Mouse (Mus musculus) spleen, adult 2 months (tissue): ENCODE measurements around the gene Ermap. TPM values are rescaled to one million over a fixed set of nuclear protein-coding genes. Genes with fewer than 3 reads are reported as not detected.

Experiments
- DNase-seq, 2 experiments: peaks; one replicate each; pipeline versions ENCODE4 v3.0.0 to v3.0.0-alpha.2; 2012 to 2021; ENCODE audit warnings: low spot score in 2 of 2, low read depth in 1 of 2
- H3K27ac ChIP-seq: fragments of 200-500 bp; 2 replicates; pipeline ENCODE4 v1.5.1; 2012; ENCODE audit warnings: low read length, inconsistent platforms; ENCODE audit not compliant: insufficient read depth
- H3K27me3 ChIP-seq: fragments of 200-500 bp; 2 replicates; pipeline ENCODE4 v1.6.1; 2012; ENCODE audit warnings: mild to moderate bottlenecking, moderate library complexity, low read length, inconsistent platforms; ENCODE audit not compliant: control insufficient read depth, insufficient read depth
- H3K36me3 ChIP-seq: fragments of 200-500 bp; 2 replicates; pipeline ENCODE4 v1.6.1; 2012; ENCODE audit warnings: mild to moderate bottlenecking, low read length, inconsistent platforms; ENCODE audit not compliant: control insufficient read depth, insufficient read depth
- H3K4me1 ChIP-seq: fragments of 200-500 bp; 2 replicates; pipeline ENCODE4 v1.6.1; 2011; ENCODE audit warnings: inconsistent platforms; ENCODE audit not compliant: control insufficient read depth, insufficient read depth, insufficient read length
- H3K4me3 ChIP-seq: fragments of 200-500 bp; 2 replicates; pipeline ENCODE4 v1.5.1; 2011; ENCODE audit warnings: mild to moderate bottlenecking, inconsistent platforms; ENCODE audit not compliant: insufficient read depth, insufficient read length; ENCODE audit errors: extremely low read depth
- CTCF ChIP-seq: fragments of 200-500 bp; IDR thresholded peaks from 2 replicates; pipeline ENCODE4 v1.5.1; 2011; ENCODE audit warnings: mild to moderate bottlenecking, inconsistent platforms; ENCODE audit not compliant: insufficient read depth, insufficient read length, insufficient replicate concordance; ENCODE audit errors: extremely low read depth
- POLR2A ChIP-seq: fragments of 200-500 bp; IDR thresholded peaks from 2 replicates; pipeline ENCODE4 v1.6.1; 2011; ENCODE audit warnings: low read depth, low read length, inconsistent platforms
- WGBS: fragments of 180-500 bp; shearing (Covaris S2); methylation state at CpG from one replicate; pipeline ENCODE4 v1.1.7; 2018; 5-methylcytosine and 5-hydroxymethylcytosine counted together
- polyA plus RNA-seq: library from polyadenylated mRNA; depleted of rRNA; stranded (reverse); fragments of >200 nt; gene quantifications from 2 replicates; pipeline ENCODE4 v1.2.3, GENCODE M21; 2012

The Ermap gene
- polyA plus RNA-seq, 1 experiment = 53.8 TPM

DNA sequence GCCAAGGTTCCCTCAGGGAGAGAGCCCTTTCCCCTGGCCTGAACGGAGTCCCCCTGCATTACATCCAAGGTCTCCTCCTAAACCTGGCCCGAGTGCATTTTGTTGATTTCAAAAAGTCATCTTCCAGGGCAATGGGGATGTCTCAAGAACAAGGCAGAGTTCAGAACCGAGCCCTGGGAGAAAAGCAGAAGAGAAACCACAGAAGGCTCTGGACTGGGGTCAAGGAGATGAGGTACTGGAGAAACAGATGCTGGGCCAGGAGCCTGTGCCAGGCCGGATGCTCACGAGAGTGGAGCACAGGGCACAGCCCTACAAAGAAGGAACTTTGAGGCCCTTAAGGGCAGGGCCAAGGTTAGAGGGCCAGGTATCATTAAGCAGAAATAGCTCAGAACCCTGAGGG, 12.1 kb downstream of the Ermap start:
- no peak for DNase-seq
- H3K36me3 ChIP-seq = no peaks in the 10 kb centered on the region
- peaks cover 21% of the 10 kb centered on the region for H3K4me1 ChIP-seq
- no peaks in the 10 kb centered on the region for H3K27me3 ChIP-seq
- 68% methylated on average over 5 of the region's 5 CpGs for WGBS
- H3K4me3 ChIP-seq = no peak overlapping the region
- no peak overlapping the region for H3K27ac ChIP-seq
- TF ChIP-seq POLR2A (no peak), CTCF (no peak)

GRCm38 (mm10) chr4:119173851-119174453, 15.9 kb downstream of the Ermap start, which contains the start of gene Zfp691:
Gene Zfp691 (minus strand): TSS chr4:119174195.
- H3K4me1 ChIP-seq = peaks cover 9% of the 10 kb centered on the region; the same call in 1 of the 2 replicates
- TF ChIP-seq CTCF = no peak
- peak; percentile 46; the same call in 1 of the 2 replicates for TF ChIP-seq POLR2A
- H3K4me3 ChIP-seq = peak within 1 kb of the TSS; percentile 79
- DNase-seq = peak; percentile 94 to 95
- 0 out of 2 replicates have a peak within 1 kb of the TSS, but pooled peaks have one; percentile 11 for H3K27ac ChIP-seq
- peaks cover 5% of the 10 kb centered on the region for H3K36me3 ChIP-seq
- under 1% methylated on average over 40 of the region's 40 CpGs for WGBS
- H3K27me3 ChIP-seq = no peaks in the 10 kb centered on the region

DNA sequence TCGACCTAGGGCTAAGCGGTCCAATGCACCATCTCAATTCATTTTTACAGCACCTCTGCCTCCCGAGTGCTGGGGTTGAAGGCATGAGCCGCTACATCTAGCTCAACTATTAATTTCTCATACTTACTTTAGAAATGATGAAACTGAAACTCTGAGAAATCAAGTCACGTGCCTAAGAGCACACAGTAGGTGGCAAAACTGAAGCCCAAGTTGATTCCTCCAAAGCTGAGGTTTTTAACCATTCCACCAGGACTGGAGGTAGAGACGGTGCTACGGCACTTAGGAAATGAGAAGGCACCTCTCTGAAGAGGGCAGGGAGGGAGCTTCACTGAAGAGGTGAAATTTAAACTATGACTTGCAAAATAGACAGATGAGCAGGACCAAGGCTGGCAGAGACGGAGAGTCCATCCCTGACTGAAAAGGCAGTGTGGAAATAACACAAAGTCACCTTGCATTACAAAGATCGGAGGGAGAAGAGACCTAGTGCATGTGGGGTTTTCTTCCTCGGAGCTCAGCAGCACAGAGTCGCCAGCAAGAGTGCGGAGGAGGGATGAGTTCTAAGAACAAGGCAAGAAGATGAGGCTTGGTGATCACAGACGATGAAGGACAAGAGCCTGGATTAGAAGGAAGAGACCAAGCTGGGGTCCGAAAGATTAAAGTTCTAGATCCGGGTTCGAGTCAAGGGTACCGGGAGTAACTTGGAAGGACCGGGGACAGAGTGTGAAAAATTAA, 16.7 kb downstream of the Ermap start:
- Histone ChIP-seq H3K27ac (no peak overlapping the region), H3K4me1 (peaks cover 7% of the 10 kb centered on the region; the same call in 1 of the 2 replicates), H3K4me3 (peak overlapping the region; percentile 79), H3K27me3 (no peaks in the 10 kb centered on the region), H3K36me3 (peaks cover 5% of the 10 kb centered on the region)
- TF ChIP-seq CTCF (no peak), POLR2A (no peak)
- 22% methylated on average over 18 of the region's 18 CpGs for WGBS
- no peak for DNase-seq

DNA sequence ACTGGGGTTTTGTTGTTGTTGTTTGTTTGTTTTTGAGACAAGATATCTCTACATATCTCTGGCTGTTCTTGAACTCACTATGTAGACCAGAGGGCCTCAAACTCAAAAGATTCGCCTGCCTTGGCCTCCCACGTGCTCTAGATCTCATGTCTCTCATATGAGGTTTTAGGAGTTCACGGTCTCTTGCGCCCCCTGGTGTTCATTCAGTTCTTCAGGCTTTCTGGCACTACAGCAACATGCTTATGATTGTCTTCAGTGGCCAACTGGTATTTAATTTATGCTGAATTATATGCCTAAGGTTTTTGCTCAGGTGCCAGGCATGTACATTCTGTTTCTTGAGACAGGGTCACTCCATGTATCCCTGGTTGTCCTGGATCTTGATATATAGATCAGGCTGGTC, 22.1 kb downstream of the Ermap start:
- TF ChIP-seq CTCF (peak; percentile 80; the same call in 1 of the 2 replicates), POLR2A (no peak)
- WGBS = 2% methylated on average over 4 of the region's 4 CpGs
- Histone ChIP-seq H3K27me3 (no peaks in the 10 kb centered on the region), H3K27ac (no peak overlapping the region), H3K4me1 (no peaks in the 10 kb centered on the region), H3K4me3 (no peak overlapping the region), H3K36me3 (peaks cover 5% of the 10 kb centered on the region)
- DNase-seq = peak; percentile 72 to 81

- no peak for TF ChIP-seq CTCF
- TF ChIP-seq POLR2A = no peak
These were observed 22.7 kb downstream of the Ermap start for GRCm38 (mm10) chr4:119167068-119167467.

DNA sequence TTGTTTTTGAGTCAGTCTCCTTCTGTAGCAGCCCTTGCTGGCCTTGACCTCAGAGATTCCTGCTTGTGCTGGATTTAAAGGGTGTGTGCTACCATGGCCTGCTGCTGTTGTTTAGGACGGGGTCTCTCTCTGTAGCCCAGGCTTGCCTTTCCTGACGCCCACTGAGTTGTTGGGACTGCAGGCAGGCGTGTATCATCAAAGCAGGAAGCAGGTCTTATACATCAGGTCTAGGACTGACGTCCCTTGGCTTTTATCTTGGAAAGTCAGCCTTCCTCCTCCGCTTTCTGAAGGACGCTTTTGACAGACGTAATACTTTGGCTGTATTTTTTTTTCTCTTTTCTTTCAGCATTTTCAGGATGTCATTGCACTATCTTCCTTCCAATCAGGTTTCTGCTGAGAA, 23.9 kb downstream of the Ermap start:
- no peak for DNase-seq
- WGBS = 71% methylated on average over 7 of the region's 7 CpGs
- Histone ChIP-seq H3K4me3 (no peak overlapping the region), H3K36me3 (peaks cover 5% of the 10 kb centered on the region), H3K27me3 (no peaks in the 10 kb centered on the region), H3K27ac (no peak overlapping the region), H3K4me1 (no peaks in the 10 kb centered on the region)
- TF ChIP-seq CTCF (no peak), POLR2A (no peak)

More at GRCm38 (mm10) chr4:119167068-119167467, 22.7 kb downstream of the Ermap start:
- peaks cover 5% of the 10 kb centered on the region for H3K36me3 ChIP-seq
- no peak overlapping the region for H3K4me3 ChIP-seq
- no peaks in the 10 kb centered on the region for H3K27me3 ChIP-seq
- 85% methylated on average over 4 of the region's 4 CpGs for WGBS
- no peaks in the 10 kb centered on the region for H3K4me1 ChIP-seq
- no peak for DNase-seq
- H3K27ac ChIP-seq = no peak overlapping the region

- H3K4me3 ChIP-seq = no peak overlapping the region
- WGBS = 85% methylated on average over 4 of the region's 4 CpGs
- DNase-seq = no peak
- H3K27me3 ChIP-seq = no peaks in the 10 kb centered on the region
- TF ChIP-seq CTCF = no peak
- no peak for TF ChIP-seq POLR2A
- H3K4me1 ChIP-seq = no peaks in the 10 kb centered on the region
- no peaks in the 10 kb centered on the region for H3K36me3 ChIP-seq
- H3K27ac ChIP-seq = no peak overlapping the region
These were observed 26.8 kb downstream of the Ermap start for GRCm38 (mm10) chr4:119162990-119163389.
